Mouse (Mus musculus) stomach, adult 2 months (tissue): ENCODE results near the gene Opn1mw. TPM values are rescaled to one million over a fixed set of nuclear protein-coding genes. Genes with fewer than 3 reads are reported as not detected.

Experiments used
- polyA plus RNA-seq: library from polyadenylated mRNA; depleted of rRNA; stranded (reverse); fragments of >200 nt; gene quantifications from 2 replicates; pipeline ENCODE4 v1.2.3, GENCODE M21; 2012; rRNA removed

Opn1mw gene
- polyA plus RNA-seq = not detected in 2 replicates

DNA sequence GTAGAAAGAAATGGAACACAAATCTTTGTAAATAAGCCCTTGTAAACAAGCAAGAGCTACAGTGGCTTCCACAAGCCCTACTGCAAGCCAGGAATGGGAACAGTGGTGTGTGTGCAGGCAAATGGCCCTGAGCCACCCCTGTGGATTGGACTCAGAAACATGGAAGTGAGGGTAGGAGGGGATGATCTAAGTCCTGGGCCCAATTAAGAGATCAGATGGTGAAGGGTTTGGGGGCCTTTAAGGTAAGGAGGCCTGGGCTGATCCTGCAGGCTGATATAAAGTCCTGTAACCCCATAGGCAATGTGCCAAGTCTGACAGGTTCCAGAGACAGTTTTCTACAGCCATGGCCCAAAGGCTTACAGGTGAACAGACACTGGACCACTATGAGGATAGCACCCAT lies at the start of gene Opn1mw:
Gene Opn1mw (plus strand): TSS at position 301 of the 400 bp plus-strand sequence.

DNA sequence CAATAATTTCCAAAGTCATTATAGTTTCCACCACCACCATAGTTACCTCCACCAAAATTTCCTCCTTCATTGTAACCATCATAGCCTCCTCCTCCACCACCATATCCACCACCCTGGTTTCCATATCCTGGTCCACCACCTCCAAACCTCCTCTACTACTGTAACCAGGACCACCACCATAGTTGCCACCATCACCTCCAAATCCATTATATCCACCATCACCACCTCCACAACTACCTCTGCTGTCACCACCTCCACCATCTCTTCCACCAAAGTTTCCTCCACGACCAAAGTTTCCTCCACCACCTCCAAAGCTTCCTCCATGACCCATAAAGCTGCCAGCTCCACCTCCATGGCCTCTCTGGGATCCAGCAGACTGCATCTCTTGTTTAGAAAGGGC lies 8.0 kb downstream of the Opn1mw start, which contains the start of gene Mecp2:
Gene Mecp2 (minus strand): TSS at position 101 of the 400 bp plus-strand sequence.

DNA sequence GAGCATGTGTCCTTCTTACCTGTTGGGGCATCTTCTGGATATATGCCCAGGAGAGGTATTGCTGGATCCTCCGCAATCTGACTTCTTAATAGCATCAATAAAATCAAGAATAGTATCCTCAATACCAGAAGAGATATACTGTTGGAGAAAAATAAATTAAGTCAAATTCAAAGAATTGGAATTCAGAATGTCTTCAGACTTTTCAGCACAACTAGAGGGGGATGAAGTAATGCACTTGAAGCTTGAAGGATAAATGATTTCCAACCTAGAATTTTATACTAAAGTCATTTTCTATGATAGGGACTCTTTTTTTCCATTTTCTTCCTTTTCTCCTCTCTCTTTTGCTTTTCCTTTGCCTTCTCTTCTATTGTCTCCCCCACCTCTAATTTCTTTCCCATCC lies 40.5 kb downstream of the Opn1mw start, which contains the start of gene Tex28:
Gene Tex28 (minus strand): TSS at position 101 of the 400 bp plus-strand sequence.

DNA sequence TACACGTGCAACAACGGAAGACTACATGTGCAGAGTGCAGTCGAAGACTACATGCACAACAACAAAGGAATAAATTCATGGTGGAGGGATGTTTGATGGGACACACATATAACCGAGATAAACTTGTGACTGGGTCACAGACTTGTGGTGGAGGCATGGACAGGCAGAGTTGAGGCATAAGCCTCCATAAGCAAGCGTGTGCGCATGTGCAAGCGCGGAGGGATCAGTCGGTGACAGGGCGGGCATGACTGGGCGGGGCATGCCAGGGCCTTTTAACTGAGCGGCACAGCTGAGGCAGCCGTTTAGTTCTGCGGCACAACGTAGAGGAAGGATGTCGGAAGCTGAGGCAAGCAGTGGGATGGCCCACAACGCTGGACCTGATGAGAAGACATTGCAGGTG lies 49.7 kb downstream of the Opn1mw start, which contains the start of gene Tktl1:
Gene Tktl1 (plus strand): TSS at position 301 of the 400 bp plus-strand sequence.

Other genes starting within 250 kb of the Opn1mw start
- gene Avpr2, start 235.4 kb upstream of the Opn1mw start, polyA plus RNA-seq = not detected in 2 replicates
- 3.9 and 7.1 TPM in 2 replicates for gene L1cam, start 231.4 kb upstream of the Opn1mw start, polyA plus RNA-seq
- gene Arhgap4, start 205.6 kb upstream of the Opn1mw start, polyA plus RNA-seq = 5.4 and 6.4 TPM in 2 replicates
- gene Naa10, start 205.5 kb upstream of the Opn1mw start, polyA plus RNA-seq = 23.5 and 31.0 TPM in 2 replicates
- gene Renbp, start 196.6 kb upstream of the Opn1mw start, polyA plus RNA-seq = 1.8 and 2.2 TPM in 2 replicates
- 33.9 and 36.4 TPM in 2 replicates for gene Hcfc1, start 161.1 kb upstream of the Opn1mw start, polyA plus RNA-seq
- 84.8 and 95.6 TPM in 2 replicates for gene Irak1, start 103.5 kb upstream of the Opn1mw start, polyA plus RNA-seq
- gene Mecp2, start 7.9 kb downstream of the Opn1mw start, polyA plus RNA-seq = 1.00 and 1.5 TPM in 2 replicates
- gene Tex28, start 40.4 kb downstream of the Opn1mw start, polyA plus RNA-seq = not detected in 2 replicates
- 0.03 TPM in 1 of 2 replicates, not detected in the other for gene Tktl1, start 49.8 kb downstream of the Opn1mw start, polyA plus RNA-seq
- 724 and 737 TPM in 2 replicates for gene Flna, start 122.4 kb downstream of the Opn1mw start, polyA plus RNA-seq
- 38.6 and 54.4 TPM in 2 replicates for gene Emd, start 127.2 kb downstream of the Opn1mw start, polyA plus RNA-seq
- gene Rpl10, start 143.3 kb downstream of the Opn1mw start, polyA plus RNA-seq = 552 and 637 TPM in 2 replicates
- gene Taz, start 154.4 kb downstream of the Opn1mw start, polyA plus RNA-seq = 36.1 and 42.6 TPM in 2 replicates
- 10.1 and 10.4 TPM in 2 replicates for gene Dnase1l1, start 154.9 kb downstream of the Opn1mw start, polyA plus RNA-seq
- 122 and 133 TPM in 2 replicates for gene Atp6ap1, start 169.6 kb downstream of the Opn1mw start, polyA plus RNA-seq
- gene Gdi1, start 177.5 kb downstream of the Opn1mw start, polyA plus RNA-seq = 44.9 and 65.9 TPM in 2 replicates
- gene Fam50a, start 185.6 kb downstream of the Opn1mw start, polyA plus RNA-seq = 5.9 and 12.8 TPM in 2 replicates
- 8.6 and 14.7 TPM in 2 replicates for gene Plxna3, start 201.6 kb downstream of the Opn1mw start, polyA plus RNA-seq
- 15.4 and 21.1 TPM in 2 replicates for gene Lage3, start 226.2 kb downstream of the Opn1mw start, polyA plus RNA-seq
- 19.6 and 20.0 TPM in 2 replicates for gene Ubl4a, start 245.8 kb downstream of the Opn1mw start, polyA plus RNA-seq
- gene Slc10a3, start 245.9 kb downstream of the Opn1mw start, polyA plus RNA-seq = 8.9 and 12.9 TPM in 2 replicates